In the genomic region with DNA sequence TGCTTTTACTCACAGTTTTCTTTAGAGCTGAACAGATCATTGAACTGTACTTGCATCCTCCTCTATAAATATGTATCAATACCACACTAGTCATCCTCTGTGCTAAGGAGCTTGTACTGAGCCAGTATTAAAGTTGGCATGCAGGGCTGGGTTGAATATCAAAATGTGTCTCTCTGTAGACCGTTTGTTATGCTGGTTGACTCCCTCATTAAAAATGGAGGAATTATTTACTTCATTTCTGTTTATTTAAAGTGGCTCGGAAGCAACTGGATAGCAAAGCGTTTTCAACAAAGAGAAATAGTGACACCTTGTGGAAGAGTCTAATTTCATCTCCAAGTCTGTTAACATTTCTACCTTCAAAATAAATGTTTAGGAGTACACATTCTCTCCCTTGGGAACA, we compare ENCODE assay signal across 10 mouse cellular contexts.
DNase-seq lines count a peak whose midpoint lies in the region; ATAC-seq and TF ChIP-seq lines count a peak whose summit lies in the region.
"Had no signal": no experiment of that assay in that cellular context is flagged by ENCODE, and none has a peak within 500 bp of the region (broad histone marks: within the 10 kb centered on the region; RNA-seq: fewer than 3 reads in every experiment).

No protein-coding gene starts in this region.

- DNase-seq in heart, adult 2 months, result no peak
- DNase-seq in heart, postnatal 4 days, result no peak
- DNase-seq in right cerebral cortex, adult 2 months (ENCODE audit: low spot score in 2 of 2), result peak; percentile 10 to 33
- DNase-seq in right cerebral cortex, postnatal 14 days, result no peak
- DNase-seq in layer of hippocampus, adult 18-20 months (ENCODE audit: low spot score in 2 of 2), result peak; percentile 8 to 58
- DNase-seq in spleen, adult 18-20 months, result no peak
- DNase-seq in urinary bladder, postnatal 10 days (ENCODE audit: low spot score), result no peak

- 10% methylated on average over 3 of the region's 3 CpGs for WGBS in heart, adult 2 months

- no peaks in the 10 kb centered on the region for H3K36me3 ChIP-seq in heart, adult 2 months (ENCODE audit: control insufficient read depth, insufficient read depth, low read length)
- H3K36me3 ChIP-seq: limb, embryonic 15.5 days had no signal

- TF ChIP-seq EP300 in heart, adult 2 months (IDR thresholded peaks at IDR 0.05; ENCODE audit: insufficient read depth, low read depth, low read length), result no peak

- no peaks in the 10 kb centered on the region for H3K27me3 ChIP-seq in heart, adult 2 months (ENCODE audit: control insufficient read depth, insufficient read depth, low read length)
- H3K27me3 ChIP-seq: limb, embryonic 15.5 days; Patski had no signal

- intact Hi-C loops in heart, adult 2 months (cut with DNase I), result loop anchor here (10.0 kb wide), 3 partner anchors 661 to 1901 kb away; no protein-coding TSS in a partner anchor

- H3K79me2 ChIP-seq in heart, adult 2 months (replicated peaks; ENCODE audit: control insufficient read depth, insufficient read depth, low read length), result no peaks in the 10 kb centered on the region

- ATAC-seq in megakaryocyte-erythroid progenitor cell, adult 5-6 weeks (replicated peaks; ENCODE audit: low FRiP score, low TSS enrichment, poor library complexity, severe bottlenecking), result no peak
- ATAC-seq: Patski had no signal

- TF ChIP-seq POLR2A in heart, adult 2 months (IDR thresholded peaks at IDR 0.05; ENCODE audit: insufficient read depth, low read depth, low read length), result no peak

- no peak overlapping the region for H3K27ac ChIP-seq in heart, adult 2 months
- H3K27ac ChIP-seq: limb, embryonic 15.5 days had no signal

- no peak overlapping the region for H3K4me3 ChIP-seq in heart, adult 2 months
- H3K4me3 ChIP-seq: limb, embryonic 15.5 days had no signal

- peak; percentile 72 for TF ChIP-seq CTCF in heart, adult 2 months (IDR thresholded peaks at IDR 0.05)

- H3K9ac ChIP-seq in heart, adult 2 months (ENCODE audit: low read depth, low read length), result no peak overlapping the region
- H3K9ac ChIP-seq: limb, embryonic 15.5 days had no signal

- no peaks in the 10 kb centered on the region for H3K4me1 ChIP-seq in heart, adult 2 months (ENCODE audit: control insufficient read depth, insufficient read depth, low read length)
- H3K4me1 ChIP-seq: limb, embryonic 15.5 days had no signal

Comparison
In these comparisons a context has a peak if more than half of its experiments do, and no peak if none do; other contexts are left out.
1. DNase-seq: peak in right cerebral cortex, adult 2 months (2 of 2) and layer of hippocampus, adult 18-20 months (2 of 2); none in heart, adult 2 months (0 of 2), heart, postnatal 4 days (single experiment), right cerebral cortex, postnatal 14 days (single experiment), spleen, adult 18-20 months (0 of 2) and urinary bladder, postnatal 10 days (single experiment).